Mouse (Mus musculus) G1E (cell line): ENCODE data around the gene Tsku. TPM values are rescaled to one million over a fixed set of nuclear protein-coding genes. Genes with fewer than 3 reads are reported as not detected.

Experiments
- ATAC-seq: 2 replicates; pipeline ENCODE4 v1.8.0; 2016; ENCODE audit warnings: mild to moderate bottlenecking; ENCODE audit not compliant: insufficient number of reproducible peaks, poor library complexity, low FRiP score, severe bottlenecking; ENCODE audit errors: extremely low read depth
- DNase-seq: peaks from one replicate; pipeline ENCODE4 v3.0.0; 2012; ENCODE audit warnings: low spot score
- H3K27me3 ChIP-seq: 2 replicates; pipeline ENCODE4 v1.6.1; 2012; ENCODE audit warnings: mild to moderate bottlenecking, low read length, inconsistent platforms; ENCODE audit not compliant: insufficient read depth
- H3K36me3 ChIP-seq: replicated peaks from 2 replicates; pipeline ENCODE3; 2012; ENCODE audit warnings: mild to moderate bottlenecking, inconsistent platforms
- H3K4me1 ChIP-seq: 2 replicates; pipeline ENCODE4 v1.6.1; 2012; ENCODE audit warnings: low read depth, low read length, inconsistent platforms, mixed read lengths; ENCODE audit not compliant: insufficient read depth
- H3K4me3 ChIP-seq: 2 replicates; pipeline ENCODE4 v1.5.1; 2012; ENCODE audit warnings: low read depth, mild to moderate bottlenecking, inconsistent platforms, low read length, moderate library complexity, mixed read lengths
- H3K9me3 ChIP-seq: replicated peaks from 2 replicates; pipeline ENCODE4 v1.6.1; 2012; ENCODE audit warnings: inconsistent platforms
- CTCF ChIP-seq: IDR thresholded peaks from 2 replicates; pipeline ENCODE4 v1.5.1; 2012; ENCODE audit warnings: low read depth, low read length, inconsistent platforms, mixed read lengths
- GATA1 ChIP-seq: IDR thresholded peaks from 2 replicates; pipeline ENCODE4 v1.6.1; 2012; ENCODE audit warnings: borderline replicate concordance, low read length, inconsistent platforms, mixed read lengths
- GATA2 ChIP-seq: IDR thresholded peaks from 2 replicates; pipeline ENCODE4 v1.6.1; 2012; ENCODE audit warnings: low read depth, low read length, inconsistent platforms, borderline replicate concordance
- POLR2AphosphoS5 ChIP-seq: IDR thresholded peaks from 2 replicates; pipeline ENCODE4 v1.6.1; 2012; ENCODE audit warnings: low read depth, low read length, inconsistent platforms; ENCODE audit not compliant: insufficient replicate concordance
- TAL1 ChIP-seq: conservative IDR thresholded peaks from 2 replicates; pipeline ENCODE4 v1.6.1; 2012; ENCODE audit warnings: low read depth, low read length, inconsistent platforms, mixed read lengths
- polyA plus RNA-seq: library from polyadenylated mRNA; stranded (reverse); fragments of >175 nt; gene quantifications from 2 replicates; pipeline ENCODE4 v1.2.3, GENCODE M21; 2012
- total RNA-seq, 2 experiments: library from RNA; stranded (forward) in 1 of 2; stranded (reverse) in 1 of 2; fragments of 200-1000 nt in 1 of 2; fragments of >200 nt in 1 of 2; fragmentation: Nextera tagmentation in 1 of 2; gene quantifications; 2 replicates each; pipeline ENCODE4 v1.2.3; 2014 to 2017

The Tsku gene
- total and polyA plus RNA-seq, 3 experiments = not detected

DNA sequence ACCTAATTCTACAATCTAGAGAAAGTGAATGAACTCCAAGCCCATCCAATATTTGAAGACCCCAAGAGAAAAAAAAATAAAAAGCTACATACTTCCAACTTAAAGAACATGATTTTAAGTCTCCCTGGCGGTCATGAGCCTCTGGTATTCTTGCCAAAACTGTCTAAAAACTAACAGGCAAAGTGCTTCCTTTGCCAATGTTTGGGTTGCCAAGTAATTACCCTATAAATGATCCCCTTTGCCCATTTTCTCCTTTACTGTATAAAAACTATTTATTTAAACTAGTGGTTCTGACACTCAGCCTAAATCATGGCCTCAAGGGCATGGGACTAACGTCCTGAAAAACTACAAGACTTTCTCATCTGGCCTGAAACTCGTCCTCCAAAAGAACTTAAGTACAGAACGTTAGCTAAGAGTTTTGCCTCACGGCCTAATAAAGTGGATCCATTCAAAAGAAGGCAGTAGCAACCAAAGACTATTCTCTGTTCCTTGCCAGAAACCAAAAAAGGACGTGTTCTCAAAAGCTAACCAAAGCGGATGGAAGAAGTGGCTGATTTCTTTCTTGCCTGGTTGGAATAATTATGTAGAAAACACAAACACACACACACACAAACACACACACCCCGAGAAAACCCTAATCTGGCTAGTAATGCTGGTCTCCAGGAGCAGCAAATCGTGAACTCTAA is 53.1 kb downstream of the Tsku start:
- Histone ChIP-seq H3K9me3 (no peaks in the 10 kb centered on the region), H3K4me1 (peaks cover 31% of the 10 kb centered on the region), H3K27me3 (peaks cover 2% of the 10 kb centered on the region; the same call in 1 of the 2 replicates), H3K36me3 (peaks cover 6% of the 10 kb centered on the region), H3K4me3 (peak overlapping the region; percentile 95)
- no peak for DNase-seq
- ATAC-seq = no peak
- TF ChIP-seq GATA1 (no peak), POLR2AphosphoS5 (no peak)

DNA sequence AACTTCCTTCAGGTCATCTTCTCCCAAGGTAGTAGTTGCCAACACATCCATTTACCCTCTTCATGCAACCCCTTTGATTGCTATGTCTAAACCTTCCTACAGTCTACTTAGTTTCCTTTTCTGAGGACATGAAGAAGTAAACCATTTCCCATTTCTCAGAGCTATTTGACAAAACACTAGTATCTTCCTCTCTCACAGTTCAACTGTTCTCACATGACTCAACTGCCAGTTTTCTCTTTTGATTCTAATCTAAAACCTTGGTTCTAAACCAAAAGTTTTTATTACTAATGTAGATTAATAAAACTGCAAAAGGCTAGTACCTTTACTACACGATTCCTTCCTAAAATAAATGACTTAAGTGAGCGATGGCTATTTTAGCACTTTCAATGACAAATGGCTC is 53.7 kb downstream of the Tsku start:
- TF ChIP-seq TAL1 = no peak
- TF ChIP-seq CTCF = no peak
- no peak for TF ChIP-seq GATA1
- TF ChIP-seq POLR2AphosphoS5 = no peak
- TF ChIP-seq GATA2 = no peak
- H3K36me3 ChIP-seq = peaks cover 11% of the 10 kb centered on the region
- DNase-seq (no peak), ATAC-seq (no peak)
- no peaks in the 10 kb centered on the region for H3K9me3 ChIP-seq
- peaks cover 29% of the 10 kb centered on the region for H3K4me1 ChIP-seq
- peak overlapping the region; percentile 95; the same call in 1 of the 2 replicates for H3K4me3 ChIP-seq
- no peaks in the 10 kb centered on the region; the same call in 1 of the 2 replicates for H3K27me3 ChIP-seq

Other genes with a start within 250 kb of the Tsku start
- not detected in 2 replicates for gene Myo7a, start 241.8 kb downstream of the Tsku start, total RNA-seq (2014; fragmentation: Nextera tagmentation)
- gene Myo7a, start 241.8 kb downstream of the Tsku start, total RNA-seq (2017) = 0.05 and 0.12 TPM in 2 replicates
- gene Myo7a, start 241.8 kb downstream of the Tsku start, polyA plus RNA-seq = 0.01 TPM in 1 of 2 replicates, not detected in the other
- not detected in 2 replicates for gene Omp, start 215.8 kb downstream of the Tsku start, total RNA-seq (2014; fragmentation: Nextera tagmentation)
- 0.22 TPM in 1 of 2 replicates, not detected in the other for gene Omp, start 215.8 kb downstream of the Tsku start, total RNA-seq (2017)
- gene Omp, start 215.8 kb downstream of the Tsku start, polyA plus RNA-seq = not detected in 2 replicates
- 6.5 TPM in 1 of 2 replicates, not detected in the other for gene Capn5, start 183.1 kb downstream of the Tsku start, total RNA-seq (2014; fragmentation: Nextera tagmentation)
- gene Capn5, start 183.1 kb downstream of the Tsku start, total RNA-seq (2017) = 0.23 and 1.0 TPM in 2 replicates
- 0.02 and 0.03 TPM in 2 replicates for gene Capn5, start 183.1 kb downstream of the Tsku start, polyA plus RNA-seq
- gene B3gnt6, start 161.8 kb downstream of the Tsku start, total RNA-seq (2014; fragmentation: Nextera tagmentation) = not detected in 2 replicates
- 0.11 and 0.17 TPM in 2 replicates for gene B3gnt6, start 161.8 kb downstream of the Tsku start, total RNA-seq (2017)
- 0.03 and 0.09 TPM in 2 replicates for gene B3gnt6, start 161.8 kb downstream of the Tsku start, polyA plus RNA-seq
- 67.7 and 88.3 TPM in 2 replicates for gene Acer3, start 40.1 kb downstream of the Tsku start, total RNA-seq (2014; fragmentation: Nextera tagmentation)
- gene Acer3, start 40.1 kb downstream of the Tsku start, total RNA-seq (2017) = 133 and 145 TPM in 2 replicates
- gene Acer3, start 40.1 kb downstream of the Tsku start, polyA plus RNA-seq = 5.7 and 12.1 TPM in 2 replicates
- not detected in 2 replicates for gene Gucy2d, start 79.1 kb upstream of the Tsku start, total RNA-seq (2014; fragmentation: Nextera tagmentation)
- gene Gucy2d, start 79.1 kb upstream of the Tsku start, total RNA-seq (2017) = 0.05 TPM in 1 of 2 replicates, not detected in the other
- gene Gucy2d, start 79.1 kb upstream of the Tsku start, polyA plus RNA-seq = not detected in 2 replicates
- not detected in 2 replicates for gene Lrrc32, start 128.0 kb upstream of the Tsku start, total RNA-seq (2014; fragmentation: Nextera tagmentation)
- 0.05 TPM in 1 of 2 replicates, not detected in the other for gene Lrrc32, start 128.0 kb upstream of the Tsku start, total RNA-seq (2017)
- not detected in 2 replicates for gene Lrrc32, start 128.0 kb upstream of the Tsku start, polyA plus RNA-seq